Mouse (Mus musculus) hindbrain, postnatal 0 days (tissue): Measurements from ENCODE around the gene Dnaic2. TPM values are rescaled to one million over a fixed set of nuclear protein-coding genes. Genes with fewer than 3 reads are reported as not detected.

Experiments used
- ATAC-seq: fragments of 200-750 bp; cut with Nextera tagmentation; 2 replicates; pipeline ENCODE4 v1.8.0; 2017; ENCODE audit warnings: mild to moderate bottlenecking, moderate TSS enrichment, moderate library complexity
- DNase-seq: peaks from one replicate; pipeline ENCODE4 v3.0.0-alpha.2; 2015; ENCODE audit warnings: low spot score
- H3K27ac ChIP-seq: fragments of 300-500 bp; sonication (generic); 2 replicates; pipeline ENCODE4 v1.5.1; 2014; ENCODE audit warnings: mild to moderate bottlenecking
- H3K27me3 ChIP-seq: fragments of 300-500 bp; sonication (generic); 2 replicates; pipeline ENCODE4 v1.6.1; 2014; ENCODE audit warnings: low read length, mixed read lengths; ENCODE audit not compliant: insufficient read depth
- H3K36me3 ChIP-seq: fragments of 300-500 bp; sonication (generic); 2 replicates; pipeline ENCODE4 v1.6.1; 2014; ENCODE audit warnings: low read length, mixed read lengths; ENCODE audit not compliant: insufficient read depth
- H3K4me1 ChIP-seq: fragments of 300-500 bp; sonication (generic); 2 replicates; pipeline ENCODE4 v1.6.1; 2014; ENCODE audit warnings: antibody characterized with exemption, low read length, mixed read lengths; ENCODE audit not compliant: insufficient read depth
- H3K4me2 ChIP-seq: fragments of 300-500 bp; sonication (generic); 2 replicates; pipeline ENCODE4 v1.6.1; 2014; ENCODE audit warnings: low read depth, mild to moderate bottlenecking, low read length, moderate library complexity, mixed read lengths
- H3K4me3 ChIP-seq: fragments of 300-500 bp; sonication (generic); 2 replicates; pipeline ENCODE4 v1.5.1; 2014; ENCODE audit warnings: low read length
- H3K9ac ChIP-seq: fragments of 300-500 bp; sonication (generic); replicated peaks from 2 replicates; pipeline ENCODE4 v1.6.1; 2014; ENCODE audit warnings: mild to moderate bottlenecking, low read length, moderate library complexity, mixed read lengths
- H3K9me3 ChIP-seq: fragments of 300-500 bp; sonication (generic); 2 replicates; pipeline ENCODE4 v1.6.1; 2016; ENCODE audit warnings: low read length, mixed read lengths
- CTCF ChIP-seq: IDR thresholded peaks from 2 replicates; pipeline ENCODE4 v1.5.1; 2016; ENCODE audit warnings: antibody characterized with exemption, control low read depth, low read depth
- WGBS: fragments of 180-500 bp; shearing (Covaris S2); extraction: QIAGEN DNeasy Blood & Tissue Kit; methylation state at CpG from one replicate; pipeline ENCODE4 v1.1.7; 2014; 5-methylcytosine and 5-hydroxymethylcytosine counted together
- polyA plus RNA-seq: library from polyadenylated mRNA; unstranded; fragments of >200 nt; fragmentation: Nextera tagmentation; extraction: Ambion mirVana; gene quantifications from 2 replicates; pipeline ENCODE4 v1.2.1, GENCODE M21; 2015
- total RNA-seq: library from RNA; depleted of rRNA; stranded (reverse); fragments of >200 nt; gene quantifications from 2 replicates; pipeline ENCODE4 v1.2.3, GENCODE M21; 2014

The Dnaic2 gene
- total and polyA plus RNA-seq, 2 experiments from 2014 or later: 3.2 to 5.1 TPM

GRCm38 (mm10) chr11:114790171-114790570 lies 63.0 kb downstream of the Dnaic2 start:
- no peak for TF ChIP-seq CTCF
- Histone ChIP-seq H3K9me3 (no peaks in the 10 kb centered on the region), H3K36me3 (no peaks in the 10 kb centered on the region), H3K4me2 (no peak overlapping the region), H3K4me1 (peaks cover 33% of the 10 kb centered on the region), H3K27me3 (peaks cover 8% of the 10 kb centered on the region; the same call in 1 of the 2 replicates), H3K4me3 (no peak overlapping the region), H3K9ac (no peak overlapping the region), H3K27ac (no peak overlapping the region)
- ATAC-seq (no peak), DNase-seq (no peak)
- WGBS: 82% methylated on average over 12 of the region's 12 CpGs

GRCm38 (mm10) chr11:114790841-114791240 lies 63.6 kb downstream of the Dnaic2 start:
- H3K9me3 ChIP-seq: no peaks in the 10 kb centered on the region
- H3K36me3 ChIP-seq: no peaks in the 10 kb centered on the region
- peak overlapping the region; percentile 85 for H3K27ac ChIP-seq
- H3K27me3 ChIP-seq: peaks cover 2% of the 10 kb centered on the region; the same call in 1 of the 2 replicates
- 0 out of 2 replicates have a peak overlapping the region, but pooled peaks have one; percentile 44 for H3K4me3 ChIP-seq
- peak overlapping the region; percentile 67 for H3K9ac ChIP-seq
- peak; percentile 36; the same call in 1 of the 2 replicates for TF ChIP-seq CTCF
- H3K4me2 ChIP-seq: peak overlapping the region; percentile 68
- 40% methylated on average over 4 of the region's 4 CpGs for WGBS
- peaks cover 39% of the 10 kb centered on the region for H3K4me1 ChIP-seq
- DNase-seq: peak; percentile 48
- ATAC-seq: no peak

- H3K4me1 ChIP-seq: peaks cover 45% of the 10 kb centered on the region
- ATAC-seq (no peak), DNase-seq (peak; percentile 56)
- H3K4me3 ChIP-seq: peak overlapping the region; percentile 44
- no peaks in the 10 kb centered on the region for H3K27me3 ChIP-seq
- peak overlapping the region; percentile 68 for H3K4me2 ChIP-seq
- no peak for TF ChIP-seq CTCF
- no peaks in the 10 kb centered on the region for H3K36me3 ChIP-seq
- 4% methylated on average over 50 of the region's 50 CpGs for WGBS
- no peaks in the 10 kb centered on the region for H3K9me3 ChIP-seq
- peak overlapping the region; percentile 85 for H3K27ac ChIP-seq
- peak overlapping the region; percentile 67 for H3K9ac ChIP-seq
Observed at GRCm38 (mm10) chr11:114791351-114791889, 64.2 kb downstream of the Dnaic2 start.

- Histone ChIP-seq H3K27me3 (no peaks in the 10 kb centered on the region), H3K9me3 (no peaks in the 10 kb centered on the region), H3K9ac (peak overlapping the region; percentile 67), H3K4me1 (peaks cover 47% of the 10 kb centered on the region), H3K36me3 (no peaks in the 10 kb centered on the region), H3K4me3 (peak overlapping the region; percentile 44), H3K27ac (peak overlapping the region; percentile 85), H3K4me2 (peak overlapping the region; percentile 68)
- DNase-seq (peak; percentile 86), ATAC-seq (peak; percentile 3; the same call in 1 of the 2 replicates)
- no peak for TF ChIP-seq CTCF
- WGBS: 1% methylated on average over 34 of the region's 59 CpGs
Observed at GRCm38 (mm10) chr11:114791891-114792411, 64.7 kb downstream of the Dnaic2 start.

GRCm38 (mm10) chr11:114792931-114793494 lies 65.8 kb downstream of the Dnaic2 start:
- Histone ChIP-seq H3K4me3 (no peak overlapping the region), H3K4me2 (peak overlapping the region; percentile 68), H3K9ac (no peak overlapping the region), H3K27me3 (no peaks in the 10 kb centered on the region), H3K36me3 (no peaks in the 10 kb centered on the region), H3K9me3 (no peaks in the 10 kb centered on the region), H3K27ac (peak overlapping the region; percentile 85), H3K4me1 (peaks cover 47% of the 10 kb centered on the region)
- DNase-seq: peak; percentile 46
- TF ChIP-seq CTCF: no peak
- WGBS: 38% methylated on average over 5 of the region's 5 CpGs
- no peak for ATAC-seq

- no peak for ATAC-seq
- DNase-seq: no peak
- H3K27me3 ChIP-seq: no peaks in the 10 kb centered on the region
- no peaks in the 10 kb centered on the region for H3K9me3 ChIP-seq
- H3K36me3 ChIP-seq: no peaks in the 10 kb centered on the region
- no peak for TF ChIP-seq CTCF
- H3K4me3 ChIP-seq: no peak overlapping the region
- H3K9ac ChIP-seq: peak overlapping the region; percentile 25; the same call in 1 of the 2 replicates
- 35% methylated on average over 19 of the region's 19 CpGs for WGBS
- H3K4me2 ChIP-seq: peak overlapping the region; percentile 68
- H3K27ac ChIP-seq: peak overlapping the region; percentile 85; the same call in 1 of the 2 replicates
- H3K4me1 ChIP-seq: peaks cover 46% of the 10 kb centered on the region
Observed at GRCm38 (mm10) chr11:114793868-114794545, 66.8 kb downstream of the Dnaic2 start.
